Mouse (Mus musculus) subcutaneous adipose tissue, adult 2 months (tissue): Measurements from ENCODE around the gene Acss1. TPM values are rescaled to one million over a fixed set of nuclear protein-coding genes. Genes with fewer than 3 reads are reported as not detected.

Source experiments
- polyA plus RNA-seq: library from polyadenylated mRNA; depleted of rRNA; stranded (reverse); fragments of >200 nt; gene quantifications from 2 replicates; pipeline ENCODE4 v1.2.3, GENCODE M21; 2012; ENCODE audit warnings: low replicate concordance; rRNA removed

Gene Acss1
- polyA plus RNA-seq, result 22.0 and 29.8 TPM in 2 replicates

DNA sequence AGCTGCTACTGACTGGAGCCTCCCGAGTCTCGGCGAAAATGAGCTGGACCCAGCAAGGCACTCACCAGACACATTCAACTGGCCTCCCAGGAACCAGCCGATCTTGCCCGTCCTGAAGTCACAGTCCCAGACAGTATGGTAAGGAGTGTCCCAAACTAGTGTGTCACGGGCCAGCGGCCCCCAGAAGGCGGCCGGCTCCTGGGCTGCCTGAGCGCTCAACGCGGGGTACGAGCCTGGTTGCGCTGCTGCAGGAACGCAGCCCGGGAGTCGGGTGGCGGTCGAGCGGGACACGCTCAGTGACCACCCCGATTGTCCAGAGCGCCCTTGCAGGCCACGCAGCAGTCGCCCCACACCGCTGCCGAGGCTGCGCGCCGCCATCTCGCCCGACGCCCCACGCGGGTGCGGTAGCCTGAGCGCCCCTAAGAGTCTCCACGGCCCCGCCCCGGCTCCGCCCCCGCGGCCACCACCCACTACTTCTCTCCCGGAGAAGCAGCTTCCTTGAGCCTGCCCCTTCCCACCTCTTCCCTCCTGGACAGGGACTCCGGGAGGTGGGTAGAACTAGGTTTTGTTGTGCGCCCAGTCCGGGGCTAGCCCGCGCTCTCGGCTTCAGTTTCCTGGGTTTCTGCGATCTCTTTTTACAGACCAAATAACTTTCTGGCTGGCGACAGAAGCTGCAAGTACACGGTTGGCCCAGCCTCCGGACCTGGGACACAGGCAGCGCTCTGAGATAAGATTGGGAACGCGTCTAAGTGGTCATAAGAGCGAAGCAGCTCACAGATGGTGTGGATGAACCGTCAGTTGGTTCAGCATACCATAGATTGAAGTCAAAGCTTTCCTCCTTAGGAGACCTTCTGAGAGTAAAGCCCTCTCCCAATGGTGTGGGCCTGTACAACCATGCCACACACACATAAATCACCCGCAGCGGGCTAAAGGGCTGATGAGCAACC is at the start of gene Acss1:
Gene Acss1 (minus strand): TSS at position 681 of the 947 bp plus-strand sequence.

DNA sequence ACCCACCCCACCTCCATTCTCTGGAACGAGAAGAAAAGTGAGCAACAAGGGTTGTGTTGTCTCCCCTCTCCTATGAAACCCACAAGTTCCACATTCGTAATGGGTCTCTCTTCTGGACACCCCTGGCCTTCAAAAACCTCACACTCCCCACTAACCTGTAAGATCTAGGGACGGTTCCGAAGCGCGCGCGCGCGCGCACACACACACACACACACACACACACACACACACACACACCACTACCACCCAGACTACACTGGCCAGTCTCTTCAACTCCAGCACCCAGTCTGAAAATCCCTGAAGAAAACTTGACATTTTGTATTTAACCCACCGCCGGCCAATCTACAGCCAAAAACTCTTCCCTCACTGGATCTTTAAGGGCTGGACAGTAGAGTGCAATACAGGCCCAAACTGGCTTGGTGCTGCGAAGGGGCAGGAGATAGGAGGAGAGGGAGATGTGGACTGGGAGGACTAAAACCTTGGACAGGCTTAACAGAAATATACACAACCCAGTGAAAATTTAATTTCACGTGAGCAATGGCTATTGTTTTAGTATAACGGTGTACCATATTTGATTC is 21.0 kb upstream of the Acss1 start, which contains the start of gene Vsx1:
Gene Vsx1 (minus strand): TSS at position 138 of the 578 bp plus-strand sequence.

DNA sequence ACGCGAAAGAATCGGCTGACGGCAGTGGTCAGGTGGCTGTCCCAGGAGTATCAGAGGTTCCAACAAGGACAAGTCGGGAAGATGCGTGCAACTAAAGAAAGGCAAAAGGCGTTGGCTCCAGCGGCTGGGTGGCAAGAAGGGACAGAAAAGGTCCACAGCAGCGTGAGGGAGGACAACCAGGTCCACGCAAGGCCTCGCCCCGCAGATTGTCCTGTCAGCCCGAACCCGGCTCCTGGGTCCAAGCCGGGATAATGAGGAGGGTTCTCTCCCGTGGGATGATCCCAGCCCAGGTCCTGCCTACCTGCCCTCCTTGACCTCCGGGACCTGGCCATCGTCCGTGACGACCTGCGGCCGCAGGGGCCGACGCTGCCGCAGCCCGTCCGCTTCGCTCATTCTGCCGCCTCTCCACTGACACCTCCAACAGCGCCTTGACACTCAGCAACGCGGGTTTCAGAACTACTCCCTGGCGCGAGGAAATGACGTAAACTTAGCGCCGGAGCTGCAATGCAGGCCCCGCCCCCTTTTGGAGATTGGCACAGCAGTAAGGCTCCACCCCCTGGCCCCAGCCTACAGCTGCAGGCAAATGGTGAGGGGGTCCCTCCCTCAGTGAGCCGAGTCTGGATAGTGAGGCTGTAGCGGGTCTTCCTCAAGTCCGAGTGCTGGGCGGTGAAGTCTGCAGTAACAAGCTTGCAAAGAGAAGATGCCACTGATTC is 60.1 kb downstream of the Acss1 start, which contains the start of gene Apmap:
Gene Apmap (minus strand): TSS at position 481 of the 713 bp plus-strand sequence.

DNA sequence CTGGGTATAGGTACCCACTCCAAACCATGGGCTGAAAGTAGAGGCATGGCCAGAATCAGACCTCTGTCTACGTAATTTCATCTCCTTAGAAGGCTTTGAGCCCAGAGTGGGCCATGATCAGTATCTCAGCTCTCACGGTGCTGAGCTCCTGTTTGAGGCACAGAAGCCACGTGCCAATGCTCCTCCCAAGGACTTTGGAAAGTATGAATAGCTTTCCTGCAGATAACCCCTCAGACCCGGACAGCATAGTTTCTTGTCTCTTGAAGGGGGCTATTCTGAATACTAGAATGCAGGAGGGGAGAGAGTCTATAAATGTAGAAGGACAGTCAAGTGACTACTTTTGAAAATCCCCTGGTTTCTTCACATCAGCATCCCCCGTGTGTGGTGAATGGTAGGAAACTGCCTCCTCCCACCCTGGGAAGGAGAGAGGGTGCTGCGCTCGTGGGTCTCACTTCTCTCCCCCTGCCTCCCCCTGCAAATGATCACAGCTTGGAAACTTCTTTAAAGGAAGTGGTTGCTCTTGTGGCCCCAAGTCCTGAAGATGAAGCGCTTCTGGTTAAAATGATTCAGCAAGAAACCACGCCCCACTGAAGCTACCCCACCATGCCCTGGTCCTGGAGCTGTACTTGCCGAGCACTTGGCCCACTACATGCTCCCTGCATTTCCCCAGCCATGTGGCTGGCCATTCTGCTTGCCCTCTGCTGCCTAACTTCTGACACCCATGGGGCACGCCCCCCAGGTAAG is 98.3 kb downstream of the Acss1 start, which contains the start of gene Cst7:
Gene Cst7 (plus strand): TSS at position 569 of the 744 bp plus-strand sequence.

Other genes starting within 250 kb of the Acss1 start
- gene Zfp442, start 217.0 kb downstream of the Acss1 start, polyA plus RNA-seq, result 0.27 and 0.55 TPM in 2 replicates
- 0.04 TPM in 1 of 2 replicates, not detected in the other for gene Zfp345, start 183.4 kb downstream of the Acss1 start, polyA plus RNA-seq
- gene Cst7, start 98.1 kb downstream of the Acss1 start, polyA plus RNA-seq, result 0.53 and 5.3 TPM in 2 replicates
- 140 and 172 TPM in 2 replicates for gene Apmap, start 59.9 kb downstream of the Acss1 start, polyA plus RNA-seq
- gene Vsx1, start 20.9 kb upstream of the Acss1 start, polyA plus RNA-seq, result not detected in 2 replicates
- gene Entpd6, start 80.5 kb upstream of the Acss1 start, polyA plus RNA-seq, result 45.2 and 66.4 TPM in 2 replicates
- 135 and 157 TPM in 2 replicates for gene Pygb, start 118.2 kb upstream of the Acss1 start, polyA plus RNA-seq
- 94.3 and 133 TPM in 2 replicates for gene Abhd12, start 236.2 kb upstream of the Acss1 start, polyA plus RNA-seq
- gene Gins1, start 236.9 kb upstream of the Acss1 start, polyA plus RNA-seq, result 1.2 and 2.4 TPM in 2 replicates